Mouse (Mus musculus): ENCODE data around the gene Saxo1. TPM values are rescaled to one million over a fixed set of nuclear protein-coding genes. Genes with fewer than 3 reads are reported as not detected.

The Saxo1 gene
- polyA plus RNA-seq, 1 experiment from 2014 or later: not detected

DNA sequence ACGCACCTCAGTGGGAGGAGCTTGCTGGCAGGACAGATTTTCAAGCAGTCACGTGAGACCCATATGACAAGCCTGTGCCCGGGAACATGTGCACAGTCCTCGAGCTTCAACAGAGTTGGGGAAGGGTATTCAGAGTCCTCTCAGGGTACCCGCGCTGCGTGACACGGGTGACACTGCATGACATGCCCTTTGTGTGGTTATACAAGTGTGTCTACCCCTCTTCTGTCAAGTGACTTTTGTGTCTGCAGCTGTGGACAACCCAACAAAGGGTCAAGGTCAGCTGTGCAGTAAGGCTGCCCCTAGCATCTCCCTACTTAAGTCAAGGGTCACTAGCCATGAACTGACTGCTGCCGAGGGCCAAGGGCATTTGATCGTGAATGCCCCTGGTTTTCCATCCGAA lies 131.6 kb downstream of the Saxo1 start:
- WGBS: 75% methylated on average over 11 of the region's 11 CpGs
- no peak overlapping the region for H3K4me2 ChIP-seq (ENCODE audit: low read depth, low read length, severe bottlenecking)
- no peaks in the 10 kb centered on the region for H3K4me1 ChIP-seq (replicated peaks; ENCODE audit: control insufficient read depth, insufficient read depth, low read length)
- no peaks in the 10 kb centered on the region for H3K36me3 ChIP-seq (ENCODE audit: control insufficient read depth, insufficient read depth, low read length)
- H3K9me3 ChIP-seq (ENCODE audit: control insufficient read depth, low read length): no peaks in the 10 kb centered on the region
- H3K9ac ChIP-seq (ENCODE audit: low read length): no peak overlapping the region
- ATAC-seq (replicated peaks; ENCODE audit: low FRiP score): no peak
- no peak overlapping the region for H3K27ac ChIP-seq (ENCODE audit: low read depth, low read length)
- no peaks in the 10 kb centered on the region for H3K27me3 ChIP-seq (ENCODE audit: control insufficient read depth, insufficient read depth, low read length)
- no peak overlapping the region for H3K4me3 ChIP-seq (ENCODE audit: low read depth, low read length)
- DNase-seq (ENCODE audit: low spot score): no peak

DNA sequence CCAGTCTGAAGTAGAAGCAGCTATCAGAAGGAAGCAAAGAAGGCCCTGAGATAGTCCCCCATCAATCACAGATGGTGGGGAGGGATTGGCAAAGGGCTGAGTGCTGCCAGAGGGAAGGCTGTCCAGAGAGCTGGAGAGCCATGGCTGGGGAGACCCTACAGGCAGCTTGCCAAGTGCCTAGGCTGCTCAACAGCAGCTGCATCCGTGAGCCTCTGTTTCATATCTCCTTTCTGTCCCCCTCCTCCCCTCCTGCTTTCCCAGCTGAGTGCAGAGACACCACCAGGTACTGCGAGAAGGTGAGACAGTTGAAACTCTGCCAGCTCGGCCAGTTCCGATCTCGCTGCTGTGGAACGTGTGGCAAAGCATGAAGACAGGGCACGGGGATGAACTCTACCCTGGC lies 132.5 kb downstream of the Saxo1 start:
- no peaks in the 10 kb centered on the region for H3K27me3 ChIP-seq (ENCODE audit: control insufficient read depth, insufficient read depth, low read length)
- DNase-seq (ENCODE audit: low spot score) (no peak), ATAC-seq (replicated peaks; ENCODE audit: low FRiP score) (no peak)
- no peak overlapping the region for H3K4me3 ChIP-seq (ENCODE audit: low read depth, low read length)
- no peaks in the 10 kb centered on the region for H3K9me3 ChIP-seq (ENCODE audit: control insufficient read depth, low read length)
- no peaks in the 10 kb centered on the region for H3K4me1 ChIP-seq (replicated peaks; ENCODE audit: control insufficient read depth, insufficient read depth, low read length)
- no peak overlapping the region for H3K4me2 ChIP-seq (ENCODE audit: low read depth, low read length, severe bottlenecking)
- H3K36me3 ChIP-seq (ENCODE audit: control insufficient read depth, insufficient read depth, low read length): no peaks in the 10 kb centered on the region
- H3K9ac ChIP-seq (ENCODE audit: low read length): no peak overlapping the region
- WGBS: 87% methylated on average over 7 of the region's 7 CpGs
- no peak overlapping the region for H3K27ac ChIP-seq (ENCODE audit: low read depth, low read length)

GRCm38 (mm10) chr4:86422586-86422985 lies 135.5 kb downstream of the Saxo1 start:
- no peak overlapping the region for H3K4me3 ChIP-seq (ENCODE audit: low read depth, low read length)
- H3K27me3 ChIP-seq (ENCODE audit: control insufficient read depth, insufficient read depth, low read length): no peaks in the 10 kb centered on the region
- ATAC-seq (replicated peaks; ENCODE audit: low FRiP score) (no peak), DNase-seq (ENCODE audit: low spot score) (no peak)
- no peak overlapping the region for H3K27ac ChIP-seq (ENCODE audit: low read depth, low read length)
- WGBS: 80% methylated on average over 6 of the region's 6 CpGs
- H3K36me3 ChIP-seq (ENCODE audit: control insufficient read depth, insufficient read depth, low read length): no peaks in the 10 kb centered on the region
- H3K9me3 ChIP-seq (ENCODE audit: control insufficient read depth, low read length): no peaks in the 10 kb centered on the region
- H3K9ac ChIP-seq (ENCODE audit: low read length): no peak overlapping the region
- H3K4me1 ChIP-seq (replicated peaks; ENCODE audit: control insufficient read depth, insufficient read depth, low read length): no peaks in the 10 kb centered on the region
- H3K4me2 ChIP-seq (ENCODE audit: low read depth, low read length, severe bottlenecking): no peak overlapping the region

DNA sequence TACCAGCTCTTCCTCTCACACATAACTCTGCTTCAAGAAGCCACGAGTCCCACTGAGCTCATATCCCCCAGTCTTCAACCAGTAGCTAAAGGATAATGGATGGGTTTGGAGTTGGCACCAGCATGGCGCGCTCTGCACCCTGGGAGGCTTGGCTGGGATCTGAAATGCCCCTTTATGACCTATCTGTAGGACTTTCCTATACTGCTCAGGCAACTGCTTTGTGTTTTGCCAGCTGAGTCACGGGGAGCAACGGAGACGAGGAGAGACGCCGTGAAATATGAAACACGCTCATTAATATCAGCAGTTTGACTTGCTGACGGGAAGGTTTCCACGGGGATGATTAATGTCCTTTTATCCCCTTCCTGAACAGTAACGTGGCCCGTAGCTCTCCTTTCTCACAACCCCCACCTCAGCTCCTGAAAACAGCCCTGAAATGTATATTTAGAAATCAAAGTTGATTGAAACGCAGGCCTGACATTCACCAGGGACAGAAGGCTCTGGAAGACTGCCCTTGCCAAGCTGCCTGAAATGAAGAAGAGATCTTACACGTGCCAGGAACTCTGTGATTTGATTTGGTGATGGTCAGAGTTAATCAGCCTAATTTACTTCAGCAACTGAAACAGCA lies 141.6 kb downstream of the Saxo1 start:
- 86% methylated on average over 15 of the region's 15 CpGs for WGBS
- no peak overlapping the region for H3K27ac ChIP-seq (ENCODE audit: low read depth, low read length)
- no peak overlapping the region for H3K4me3 ChIP-seq (ENCODE audit: low read depth, low read length)
- no peaks in the 10 kb centered on the region for H3K9me3 ChIP-seq (ENCODE audit: control insufficient read depth, low read length)
- H3K36me3 ChIP-seq (ENCODE audit: control insufficient read depth, insufficient read depth, low read length): no peaks in the 10 kb centered on the region
- H3K27me3 ChIP-seq (ENCODE audit: control insufficient read depth, insufficient read depth, low read length): no peaks in the 10 kb centered on the region
- no peak overlapping the region for H3K4me2 ChIP-seq (ENCODE audit: low read depth, low read length, severe bottlenecking)
- ATAC-seq (replicated peaks; ENCODE audit: low FRiP score) (no peak), DNase-seq (ENCODE audit: low spot score) (no peak)
- H3K9ac ChIP-seq (ENCODE audit: low read length): no peak overlapping the region
- no peaks in the 10 kb centered on the region for H3K4me1 ChIP-seq (replicated peaks; ENCODE audit: control insufficient read depth, insufficient read depth, low read length)

DNA sequence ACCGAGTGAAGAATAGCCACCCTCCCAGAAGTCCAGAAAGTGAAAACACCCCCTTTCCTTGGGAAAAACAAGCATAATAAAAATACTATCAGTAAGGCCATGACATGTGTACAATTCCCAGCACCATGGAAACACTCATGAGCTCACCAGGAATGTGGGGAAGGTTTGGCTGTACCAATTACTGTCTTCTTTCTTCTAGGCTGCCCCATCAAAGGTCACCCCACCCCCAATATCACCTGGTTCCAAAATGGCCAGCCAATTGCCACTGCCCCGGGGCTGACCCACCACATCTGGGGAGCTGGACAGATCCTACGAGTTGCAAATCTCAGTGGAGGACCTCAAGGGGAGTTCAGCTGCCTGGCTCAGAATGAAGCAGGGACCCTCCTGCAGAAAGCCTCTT lies 144.7 kb downstream of the Saxo1 start:
- no peak for DNase-seq (ENCODE audit: low spot score)
- no peak overlapping the region for H3K4me3 ChIP-seq (ENCODE audit: low read depth, low read length)
- H3K4me1 ChIP-seq (replicated peaks; ENCODE audit: control insufficient read depth, insufficient read depth, low read length): no peaks in the 10 kb centered on the region
- no peaks in the 10 kb centered on the region for H3K9me3 ChIP-seq (ENCODE audit: control insufficient read depth, low read length)
- no peak overlapping the region for H3K4me2 ChIP-seq (ENCODE audit: low read depth, low read length, severe bottlenecking)
- no peak overlapping the region for H3K9ac ChIP-seq (ENCODE audit: low read length)
- H3K36me3 ChIP-seq (ENCODE audit: control insufficient read depth, insufficient read depth, low read length): no peaks in the 10 kb centered on the region
- no peaks in the 10 kb centered on the region for H3K27me3 ChIP-seq (ENCODE audit: control insufficient read depth, insufficient read depth, low read length)
- 63% methylated on average over 3 of the region's 3 CpGs for WGBS
- no peak overlapping the region for H3K27ac ChIP-seq (ENCODE audit: low read depth, low read length)
- no peak for ATAC-seq (replicated peaks; ENCODE audit: low FRiP score)

GRCm38 (mm10) chr4:86410946-86411345 lies 147.2 kb downstream of the Saxo1 start:
- Histone ChIP-seq H3K27me3 (ENCODE audit: control insufficient read depth, insufficient read depth, low read length) (no peaks in the 10 kb centered on the region), H3K4me3 (ENCODE audit: low read depth, low read length) (no peak overlapping the region), H3K27ac (ENCODE audit: low read depth, low read length) (no peak overlapping the region), H3K4me2 (ENCODE audit: low read depth, low read length, severe bottlenecking) (no peak overlapping the region), H3K36me3 (ENCODE audit: control insufficient read depth, insufficient read depth, low read length) (no peaks in the 10 kb centered on the region), H3K9me3 (ENCODE audit: control insufficient read depth, low read length) (no peaks in the 10 kb centered on the region), H3K9ac (ENCODE audit: low read length) (no peak overlapping the region), H3K4me1 (replicated peaks; ENCODE audit: control insufficient read depth, insufficient read depth, low read length) (no peaks in the 10 kb centered on the region)
- ATAC-seq (replicated peaks; ENCODE audit: low FRiP score) (no peak), DNase-seq (ENCODE audit: low spot score) (no peak)
- WGBS: 94% methylated on average over 3 of the region's 3 CpGs

GRCm38 (mm10) chr4:86408421-86408820 lies 149.7 kb downstream of the Saxo1 start:
- Histone ChIP-seq H3K9ac (ENCODE audit: low read length) (no peak overlapping the region), H3K4me2 (ENCODE audit: low read depth, low read length, severe bottlenecking) (no peak overlapping the region), H3K4me3 (ENCODE audit: low read depth, low read length) (no peak overlapping the region), H3K36me3 (ENCODE audit: control insufficient read depth, insufficient read depth, low read length) (no peaks in the 10 kb centered on the region), H3K9me3 (ENCODE audit: control insufficient read depth, low read length) (no peaks in the 10 kb centered on the region), H3K4me1 (replicated peaks; ENCODE audit: control insufficient read depth, insufficient read depth, low read length) (no peaks in the 10 kb centered on the region), H3K27me3 (ENCODE audit: control insufficient read depth, insufficient read depth, low read length) (no peaks in the 10 kb centered on the region), H3K27ac (ENCODE audit: low read depth, low read length) (no peak overlapping the region)
- DNase-seq (ENCODE audit: low spot score): no peak
- 90% methylated on average over 9 of the region's 9 CpGs for WGBS
- ATAC-seq (replicated peaks; ENCODE audit: low FRiP score): no peak

- Histone ChIP-seq H3K4me1 (replicated peaks; ENCODE audit: control insufficient read depth, insufficient read depth, low read length) (no peaks in the 10 kb centered on the region), H3K27me3 (ENCODE audit: control insufficient read depth, insufficient read depth, low read length) (no peaks in the 10 kb centered on the region), H3K36me3 (ENCODE audit: control insufficient read depth, insufficient read depth, low read length) (no peaks in the 10 kb centered on the region), H3K27ac (ENCODE audit: low read depth, low read length) (no peak overlapping the region), H3K9me3 (ENCODE audit: control insufficient read depth, low read length) (no peaks in the 10 kb centered on the region), H3K4me3 (ENCODE audit: low read depth, low read length) (no peak overlapping the region), H3K9ac (ENCODE audit: low read length) (no peak overlapping the region), H3K4me2 (ENCODE audit: low read depth, low read length, severe bottlenecking) (no peak overlapping the region)
- no peak for ATAC-seq (replicated peaks; ENCODE audit: low FRiP score)
- WGBS: 67% methylated on average over 3 of the region's 3 CpGs
- DNase-seq (ENCODE audit: low spot score): no peak
These were observed 151.0 kb downstream of the Saxo1 start for GRCm38 (mm10) chr4:86407200-86407527.

- no peaks in the 10 kb centered on the region for H3K27me3 ChIP-seq (ENCODE audit: control insufficient read depth, insufficient read depth, low read length)
- ATAC-seq (replicated peaks; ENCODE audit: low FRiP score): no peak
- peak; percentile 63 for DNase-seq (ENCODE audit: low spot score)
- WGBS: 83% methylated on average over 7 of the region's 7 CpGs
- H3K4me1 ChIP-seq (replicated peaks; ENCODE audit: control insufficient read depth, insufficient read depth, low read length): no peaks in the 10 kb centered on the region
- H3K4me2 ChIP-seq (ENCODE audit: low read depth, low read length, severe bottlenecking): no peak overlapping the region
- no peak overlapping the region for H3K9ac ChIP-seq (ENCODE audit: low read length)
- no peaks in the 10 kb centered on the region for H3K36me3 ChIP-seq (ENCODE audit: control insufficient read depth, insufficient read depth, low read length)
- H3K4me3 ChIP-seq (ENCODE audit: low read depth, low read length): no peak overlapping the region
- H3K9me3 ChIP-seq (ENCODE audit: control insufficient read depth, low read length): no peaks in the 10 kb centered on the region
- H3K27ac ChIP-seq (ENCODE audit: low read depth, low read length): no peak overlapping the region
These were observed 151.5 kb downstream of the Saxo1 start for GRCm38 (mm10) chr4:86406501-86407199.
